Mouse (Mus musculus) forebrain, embryonic 13.5 days (tissue): ENCODE data around the gene Nufip2. TPM values are rescaled to one million over a fixed set of nuclear protein-coding genes. Genes with fewer than 3 reads are reported as not detected.

ENCODE experiments used
- ATAC-seq: fragments of 200-750 bp; cut with Nextera tagmentation; 2 replicates; pipeline ENCODE4 v1.8.0; 2017
- H3K27ac ChIP-seq: fragments of 300-500 bp; sonication (generic); 2 replicates; pipeline ENCODE4 v1.5.1; 2015; ENCODE audit warnings: inconsistent platforms, mild to moderate bottlenecking, moderate library complexity
- H3K27me3 ChIP-seq: fragments of 300-500 bp; sonication (generic); 2 replicates; pipeline ENCODE4 v1.6.1; 2015; ENCODE audit warnings: mild to moderate bottlenecking, inconsistent platforms
- H3K36me3 ChIP-seq: fragments of 300-500 bp; sonication (generic); 2 replicates; pipeline ENCODE4 v1.6.1; 2015; ENCODE audit warnings: mild to moderate bottlenecking, inconsistent platforms; ENCODE audit not compliant: poor library complexity, severe bottlenecking
- H3K4me1 ChIP-seq: fragments of 300-500 bp; sonication (generic); 2 replicates; pipeline ENCODE4 v1.6.1; 2015; ENCODE audit warnings: inconsistent platforms
- H3K4me2 ChIP-seq: fragments of 300-500 bp; sonication (generic); 2 replicates; pipeline ENCODE4 v1.6.1; 2015; ENCODE audit warnings: inconsistent platforms, mild to moderate bottlenecking, moderate library complexity
- H3K4me3 ChIP-seq: fragments of 300-500 bp; sonication (generic); 2 replicates; pipeline ENCODE4 v1.5.1; 2015; ENCODE audit warnings: mild to moderate bottlenecking, inconsistent platforms
- H3K9ac ChIP-seq: fragments of 300-500 bp; sonication (generic); 2 replicates; pipeline ENCODE4 v1.6.1; 2015; ENCODE audit warnings: mild to moderate bottlenecking, inconsistent platforms
- H3K9me3 ChIP-seq: fragments of 300-500 bp; sonication (generic); replicated peaks from 2 replicates; pipeline ENCODE4 v1.6.1; 2016; ENCODE audit warnings: inconsistent platforms
- WGBS: fragments of 180-500 bp; shearing (Covaris S2); methylation state at CpG from one replicate; pipeline ENCODE4 v1.1.7; 2015; 5-methylcytosine and 5-hydroxymethylcytosine counted together
- polyA plus RNA-seq: library from polyadenylated mRNA; unstranded; fragments of >200 nt; fragmentation: Nextera tagmentation; extraction: Ambion mirVana; gene quantifications from 2 replicates; pipeline ENCODE4 v1.2.1, GENCODE M21; 2015

The Nufip2 gene
- polyA plus RNA-seq, 1 experiment from 2014 or later, result 4.3 TPM

- ATAC-seq, result no peak
- Histone ChIP-seq H3K4me1 (peaks cover 57% of the 10 kb centered on the region), H3K9ac (peak overlapping the region; percentile 61), H3K27me3 (no peaks in the 10 kb centered on the region), H3K27ac (peak overlapping the region; percentile 91), H3K4me3 (no peak overlapping the region), H3K36me3 (no peaks in the 10 kb centered on the region), H3K4me2 (no peak overlapping the region), H3K9me3 (no peaks in the 10 kb centered on the region)
- 59% methylated on average over 9 of the region's 9 CpGs for WGBS
Measured at GRCm38 (mm10) chr11:77790286-77790685, 104.3 kb downstream of the Nufip2 start.

- H3K27ac ChIP-seq, result peak overlapping the region; percentile 91
- peak overlapping the region; percentile 18; the same call in 1 of the 2 replicates for H3K4me2 ChIP-seq
- 28% methylated on average over 8 of the region's 8 CpGs for WGBS
- no peak overlapping the region for H3K4me3 ChIP-seq
- peak overlapping the region; percentile 61 for H3K9ac ChIP-seq
- H3K27me3 ChIP-seq, result no peaks in the 10 kb centered on the region
- H3K36me3 ChIP-seq, result no peaks in the 10 kb centered on the region
- ATAC-seq, result peak; percentile 47
- H3K4me1 ChIP-seq, result peaks cover 47% of the 10 kb centered on the region
- no peaks in the 10 kb centered on the region for H3K9me3 ChIP-seq
Measured at GRCm38 (mm10) chr11:77791241-77791727, 105.3 kb downstream of the Nufip2 start.

Other genes starting within 250 kb of the Nufip2 start
- 0.05 and 0.11 TPM in 2 replicates for gene Coro6, start 223.7 kb upstream of the Nufip2 start, polyA plus RNA-seq
- 18.0 and 18.7 TPM in 2 replicates for gene Ankrd13b, start 196.5 kb upstream of the Nufip2 start, polyA plus RNA-seq
- 12.9 and 14.6 TPM in 2 replicates for gene Git1, start 192.6 kb upstream of the Nufip2 start, polyA plus RNA-seq
- 3.0 and 3.8 TPM in 2 replicates for gene Abhd15, start 171.0 kb upstream of the Nufip2 start, polyA plus RNA-seq
- 19.7 and 20.9 TPM in 2 replicates for gene Trp53i13, start 170.2 kb upstream of the Nufip2 start, polyA plus RNA-seq
- 0.12 and 0.16 TPM in 2 replicates for gene Gm10392, start 167.0 kb upstream of the Nufip2 start, polyA plus RNA-seq
- 25.8 and 28.5 TPM in 2 replicates for gene Taok1, start 78.3 kb upstream of the Nufip2 start, polyA plus RNA-seq
- gene Cryba1, start 39.1 kb downstream of the Nufip2 start, polyA plus RNA-seq, result 0.76 and 1.7 TPM in 2 replicates
- gene Myo18a, start 77.1 kb downstream of the Nufip2 start, polyA plus RNA-seq, result 38.2 and 48.1 TPM in 2 replicates
- gene Gm10277, start 101.6 kb downstream of the Nufip2 start, polyA plus RNA-seq, result 2.9 and 3.2 TPM in 2 replicates
- gene Pipox, start 207.9 kb downstream of the Nufip2 start, polyA plus RNA-seq, result 12.7 and 15.1 TPM in 2 replicates
- gene Sez6, start 244.6 kb downstream of the Nufip2 start, polyA plus RNA-seq, result 141 and 165 TPM in 2 replicates